Mouse (Mus musculus) liver, adult 2 months (tissue): ENCODE measurements around the gene Eftud2.

Experiments used
- CTCF ChIP-seq: fragments of 200-500 bp; IDR thresholded peaks from 2 replicates; pipeline ENCODE4 v1.5.1; 2011; ENCODE audit warnings: low read depth, low read length, control low read depth
- POLR2A ChIP-seq: fragments of 200-500 bp; IDR thresholded peaks from 2 replicates; pipeline ENCODE4 v1.6.1; 2011; ENCODE audit warnings: low read length, control low read depth; ENCODE audit not compliant: insufficient read depth; ENCODE audit errors: extremely low read depth

GRCm38 (mm10) chr11:102794157-102794556 lies 86.6 kb downstream of the Eftud2 start:
- TF ChIP-seq CTCF, result no peak
- no peak for TF ChIP-seq POLR2A
